Mouse (Mus musculus) brown adipose tissue, adult 24 weeks (tissue): Measurements from ENCODE around the gene Gal. TPM values are rescaled to one million over a fixed set of nuclear protein-coding genes. Genes with fewer than 3 reads are reported as not detected.

Experiments
- H3K27ac ChIP-seq: fragments of 200-500 bp; replicated peaks from 2 replicates; pipeline ENCODE4 v1.5.1; 2012; ENCODE audit warnings: low read depth, mild to moderate bottlenecking, low read length
- H3K4me1 ChIP-seq: fragments of 200-500 bp; 2 replicates; pipeline ENCODE4 v1.6.1; 2012; ENCODE audit warnings: low read length, mixed read lengths; ENCODE audit not compliant: control insufficient read depth, insufficient read depth, insufficient read length
- H3K4me3 ChIP-seq: fragments of 200-500 bp; 2 replicates; pipeline ENCODE4 v1.5.1; 2012; ENCODE audit warnings: low read depth, mild to moderate bottlenecking, low read length, moderate library complexity; ENCODE audit not compliant: insufficient read depth
- polyA plus RNA-seq: library from polyadenylated mRNA; stranded (reverse); fragments of >200 nt; gene quantifications from 2 replicates; pipeline ENCODE4 v1.2.4, GENCODE M21; 2012; ENCODE audit not compliant: missing spikeins, insufficient read depth, insufficient read length

The Gal gene
- polyA plus RNA-seq, 1 experiment: not detected

DNA sequence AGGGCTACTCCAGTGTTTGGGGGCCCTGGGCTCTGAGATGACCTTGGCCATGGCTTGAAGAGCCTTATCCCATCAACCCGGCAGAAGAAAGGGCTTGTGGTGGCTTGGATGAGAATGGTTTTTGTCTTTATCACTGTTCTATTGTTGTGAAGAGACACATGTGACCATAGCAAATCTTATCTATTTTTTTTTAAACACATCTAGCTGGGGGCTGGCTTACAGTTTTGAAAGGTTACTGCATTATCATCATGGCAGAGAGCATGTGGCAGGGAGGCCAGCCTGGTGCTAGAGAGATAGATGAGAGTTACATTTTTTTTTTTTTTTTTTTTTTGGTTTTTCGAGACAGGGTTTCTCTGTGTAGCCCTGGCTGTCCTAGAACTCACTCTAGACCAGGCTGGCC, 17.6 kb upstream of the Gal start:
- H3K4me1 ChIP-seq: no peaks in the 10 kb centered on the region
- H3K4me3 ChIP-seq: no peak overlapping the region
- H3K27ac ChIP-seq: no peak overlapping the region

DNA sequence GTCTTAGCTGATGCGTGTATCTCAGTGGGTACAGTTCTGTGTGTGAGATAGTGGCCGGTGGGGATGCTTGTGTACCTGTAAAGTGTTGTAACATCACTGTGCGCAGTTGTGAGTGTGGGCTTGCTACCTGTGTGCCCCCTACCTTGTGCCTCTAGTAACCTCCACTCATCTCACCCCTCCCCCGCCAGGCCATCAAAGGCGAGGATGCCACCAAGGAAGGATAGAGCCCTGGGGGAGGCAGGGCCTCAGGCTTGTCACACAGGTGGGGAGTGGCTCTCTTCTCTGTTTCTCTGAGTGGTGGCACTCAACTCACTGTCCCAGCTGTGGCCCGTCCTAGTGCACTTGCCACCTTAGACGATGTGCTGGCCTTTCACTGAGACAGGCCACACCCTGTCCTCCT, 16.7 kb upstream of the Gal start:
- Histone ChIP-seq H3K27ac (no peak overlapping the region), H3K4me1 (no peaks in the 10 kb centered on the region), H3K4me3 (no peak overlapping the region)

DNA sequence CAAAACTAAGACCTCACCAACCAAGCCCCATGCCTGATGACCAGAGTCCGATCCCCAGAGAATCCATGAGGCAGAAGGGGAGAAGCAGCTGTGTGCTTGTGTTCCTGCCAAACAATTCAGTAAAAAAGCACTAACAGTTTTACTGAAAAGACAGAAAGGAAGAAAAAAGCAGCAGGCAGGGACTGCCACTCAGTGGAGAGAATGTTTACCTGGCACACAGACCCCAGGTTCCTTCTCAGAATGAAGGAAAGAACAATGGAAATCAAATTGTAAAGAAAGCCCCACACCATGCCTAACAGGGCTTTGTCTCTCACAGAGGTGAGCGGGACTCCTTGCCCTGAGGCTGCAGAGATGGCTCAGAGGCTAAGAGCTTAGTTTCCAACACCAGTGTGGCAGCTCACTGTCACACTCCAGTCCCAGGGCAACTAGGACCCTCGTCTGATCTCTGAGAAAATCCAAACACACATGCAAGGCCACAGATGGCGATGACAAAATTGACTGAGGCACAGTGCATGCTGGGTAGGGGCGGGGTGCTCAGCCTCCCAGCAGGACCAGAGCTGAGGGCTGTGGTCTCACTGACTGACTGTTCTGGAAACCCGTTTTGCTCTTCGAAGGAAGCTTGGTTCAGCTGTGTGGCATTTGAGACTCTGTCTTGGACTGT, 14.9 kb upstream of the Gal start:
- Histone ChIP-seq H3K27ac (no peak overlapping the region), H3K4me1 (no peaks in the 10 kb centered on the region), H3K4me3 (no peak overlapping the region)

DNA sequence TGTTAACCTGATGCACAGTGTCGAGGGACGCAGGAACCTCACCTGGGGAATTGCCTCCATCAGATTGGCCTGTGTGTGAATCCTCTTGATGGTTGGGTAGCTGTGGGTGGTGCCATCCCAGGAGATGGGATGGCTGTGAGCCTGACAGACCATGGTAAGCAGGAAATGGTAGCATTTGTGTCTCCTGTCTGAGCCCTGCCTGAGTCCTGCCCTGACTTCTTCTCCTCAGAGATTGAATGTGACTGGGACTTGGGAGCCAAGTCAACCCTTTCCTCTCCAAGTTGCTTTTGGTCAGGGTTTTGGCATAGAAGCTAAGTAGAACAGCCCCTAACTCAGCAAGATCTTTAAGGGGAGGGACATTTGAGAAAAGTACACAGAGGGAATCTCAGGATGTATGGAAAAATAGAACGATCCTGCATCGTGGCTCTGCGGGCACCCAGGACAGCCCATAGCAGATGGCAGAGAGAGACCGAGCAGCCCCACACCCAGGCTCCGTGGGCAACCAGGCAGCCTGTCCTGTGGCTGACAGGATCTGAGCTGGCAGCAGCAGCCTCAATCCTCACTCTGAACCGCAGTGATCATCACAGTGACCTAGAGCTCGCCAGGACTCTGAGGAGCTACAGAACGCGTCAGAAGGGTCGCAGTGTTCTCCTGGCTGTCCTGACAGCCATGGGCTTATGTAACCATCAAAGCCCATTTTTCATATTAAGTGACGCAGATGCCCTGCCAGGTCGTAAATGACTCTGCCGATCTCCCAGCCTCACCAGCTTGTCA, 13.9 kb upstream of the Gal start:
- Histone ChIP-seq H3K27ac (no peak overlapping the region), H3K4me1 (no peaks in the 10 kb centered on the region), H3K4me3 (no peak overlapping the region)

DNA sequence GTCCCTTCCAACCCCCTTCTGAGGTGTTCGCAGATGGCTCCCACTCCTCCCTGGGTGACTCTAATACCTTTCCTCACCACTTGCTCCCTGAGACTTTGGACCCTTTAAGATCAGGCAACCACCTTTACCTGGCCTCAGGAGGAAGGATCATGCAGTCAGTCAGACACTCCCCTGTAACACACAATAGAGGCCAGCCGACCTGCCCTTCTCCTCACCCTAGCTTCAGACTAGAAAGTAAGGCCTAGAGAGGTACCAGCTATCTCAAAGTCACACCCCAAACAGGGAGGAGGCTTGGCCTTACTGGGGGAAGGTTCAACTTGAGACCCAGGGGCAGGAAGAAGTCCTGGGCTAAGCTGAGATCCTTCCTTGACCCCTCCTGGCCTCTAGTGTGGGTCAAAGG, 9.9 kb upstream of the Gal start:
- no peak overlapping the region for H3K4me3 ChIP-seq
- no peak overlapping the region for H3K27ac ChIP-seq
- no peaks in the 10 kb centered on the region for H3K4me1 ChIP-seq

DNA sequence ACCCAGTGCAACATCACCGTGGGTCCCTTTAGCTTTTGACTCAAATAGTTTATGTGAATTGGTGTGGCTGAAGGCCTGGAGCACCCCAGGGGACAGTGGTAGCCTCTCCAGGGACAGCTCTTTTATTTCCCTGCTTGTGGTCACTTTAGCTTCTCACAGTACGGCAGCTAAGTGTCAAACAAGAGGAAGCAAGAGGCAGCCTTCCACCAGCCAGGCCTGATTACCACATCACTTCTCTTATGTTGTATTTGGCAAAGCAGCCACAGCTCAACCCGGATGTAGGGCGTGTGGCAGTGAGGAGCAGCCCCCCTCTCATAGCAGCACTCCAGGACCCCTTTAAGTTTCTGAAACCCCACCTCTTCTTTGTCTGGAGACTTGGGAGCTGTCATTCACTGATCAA, 8.6 kb upstream of the Gal start:
- Histone ChIP-seq H3K4me1 (no peaks in the 10 kb centered on the region), H3K4me3 (no peak overlapping the region), H3K27ac (no peak overlapping the region)

DNA sequence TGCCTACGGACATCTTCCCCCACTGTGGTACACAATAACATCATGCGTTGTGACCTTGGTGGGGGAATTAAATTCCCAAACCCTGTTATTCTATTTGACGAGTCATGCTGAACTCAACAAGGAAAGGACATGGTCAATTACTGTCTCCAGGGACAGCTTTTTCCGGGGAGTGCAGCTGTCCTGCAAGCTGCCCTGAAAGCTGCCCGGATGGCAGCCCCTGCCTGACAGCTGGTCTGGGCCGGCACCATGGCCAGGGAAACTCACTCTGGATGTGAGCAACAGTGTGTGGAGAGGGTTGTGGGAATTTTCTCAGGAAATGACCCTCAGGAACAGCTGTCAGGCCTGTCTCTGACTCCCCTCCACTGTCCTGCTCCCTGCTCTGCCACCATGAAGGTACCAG, 8.1 kb upstream of the Gal start:
- no peak overlapping the region for H3K4me3 ChIP-seq
- no peaks in the 10 kb centered on the region for H3K4me1 ChIP-seq
- no peak overlapping the region for H3K27ac ChIP-seq

DNA sequence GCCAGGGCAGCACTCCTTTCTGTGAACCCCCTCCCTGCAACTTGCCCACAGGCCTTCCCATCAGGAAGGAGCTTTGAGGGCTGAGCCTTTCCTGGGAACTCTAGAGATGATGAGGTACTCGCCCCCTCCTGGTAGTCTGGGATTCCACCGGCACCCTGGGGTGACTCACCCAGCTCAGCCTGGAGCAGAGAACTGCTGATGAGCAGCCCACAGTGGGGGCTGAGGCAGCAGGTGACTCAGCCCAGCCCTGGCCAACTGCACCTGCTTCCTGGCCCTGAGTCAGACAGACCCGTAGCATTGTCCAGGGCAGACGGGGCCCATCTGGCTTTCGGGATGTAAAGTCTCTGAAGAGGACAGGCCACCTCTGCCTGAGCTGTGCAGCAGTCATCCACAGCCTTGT, 4.9 kb upstream of the Gal start:
- H3K27ac ChIP-seq: no peak overlapping the region
- H3K4me1 ChIP-seq: no peaks in the 10 kb centered on the region
- no peak overlapping the region for H3K4me3 ChIP-seq

DNA sequence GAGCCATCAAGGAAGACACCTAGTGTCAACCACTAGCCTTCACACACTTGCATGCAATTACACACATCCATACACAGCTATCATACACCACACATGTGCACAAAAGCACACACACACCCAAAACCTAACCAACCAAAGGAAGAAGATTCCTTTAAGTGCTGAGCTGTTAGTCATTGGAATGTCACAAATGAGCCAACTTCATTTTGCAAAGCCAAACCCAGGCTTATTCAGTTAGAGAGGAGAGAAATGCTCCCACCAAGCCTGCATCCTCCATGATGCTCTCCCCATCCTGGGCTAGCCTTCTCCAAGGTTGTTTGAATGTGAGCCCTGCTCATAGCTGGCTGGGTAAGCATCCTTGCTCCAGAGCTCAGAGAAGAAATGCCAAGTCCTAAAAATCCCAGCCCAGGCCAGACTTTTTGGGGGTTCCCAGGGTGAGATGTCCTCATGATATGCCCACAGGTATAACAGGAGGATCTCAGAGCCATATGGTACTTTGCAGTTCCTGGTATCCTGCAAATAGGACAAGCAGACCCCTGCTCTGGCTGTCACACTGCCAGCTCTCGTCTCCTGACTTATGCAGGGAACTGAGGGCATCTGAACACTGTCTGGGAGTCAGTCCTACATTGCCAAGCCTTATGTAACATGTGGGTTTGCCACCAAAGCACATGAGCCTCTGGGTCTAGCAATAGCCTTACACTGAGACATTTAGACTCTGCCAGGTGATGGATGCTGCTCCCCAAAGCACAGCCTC, 8.6 kb downstream of the Gal start:
- Histone ChIP-seq H3K27ac (no peak overlapping the region), H3K4me3 (no peak overlapping the region), H3K4me1 (no peaks in the 10 kb centered on the region)

DNA sequence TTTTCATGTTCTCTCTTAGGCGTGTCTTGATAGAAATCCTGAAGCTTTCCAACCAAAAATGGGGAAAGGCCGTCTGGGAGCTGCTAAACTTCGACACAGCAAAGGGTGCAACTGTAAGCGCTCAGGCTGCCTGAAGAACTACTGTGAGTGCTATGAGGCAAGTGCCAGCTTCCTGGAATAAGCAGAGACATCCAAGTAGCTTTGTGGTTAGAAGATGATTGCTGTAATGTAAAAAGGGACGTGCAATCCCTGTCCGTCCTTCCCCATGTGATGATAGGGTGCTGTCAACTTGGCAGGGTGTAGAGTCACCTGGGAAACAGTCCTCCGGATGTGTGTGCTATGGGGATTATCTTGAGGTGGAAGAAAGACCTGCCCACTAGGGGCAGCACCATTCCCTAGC, 10.3 kb downstream of the Gal start:
- Histone ChIP-seq H3K27ac (no peak overlapping the region), H3K4me3 (no peak overlapping the region), H3K4me1 (no peaks in the 10 kb centered on the region)

DNA sequence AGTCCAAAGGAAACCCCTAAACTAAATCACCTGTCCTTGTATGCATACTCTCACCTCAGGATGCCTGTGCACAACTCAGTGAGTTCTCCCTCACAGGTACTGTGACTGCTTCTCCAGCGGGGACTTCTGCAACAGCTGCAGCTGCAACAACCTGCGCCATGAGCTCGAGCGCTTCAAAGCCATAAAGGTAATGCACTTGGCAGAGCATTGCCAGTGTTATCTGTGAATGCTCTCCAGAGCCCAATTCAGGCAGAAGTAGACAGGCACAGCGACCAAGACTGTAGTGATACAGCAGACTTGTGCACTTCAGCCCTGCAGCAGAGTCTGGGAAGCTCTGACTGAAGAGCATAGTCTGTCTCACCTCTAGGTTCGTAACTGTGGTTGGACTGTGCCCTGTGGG, 12.0 kb downstream of the Gal start:
- no peak overlapping the region for H3K27ac ChIP-seq
- H3K4me1 ChIP-seq: no peaks in the 10 kb centered on the region
- H3K4me3 ChIP-seq: no peak overlapping the region

DNA sequence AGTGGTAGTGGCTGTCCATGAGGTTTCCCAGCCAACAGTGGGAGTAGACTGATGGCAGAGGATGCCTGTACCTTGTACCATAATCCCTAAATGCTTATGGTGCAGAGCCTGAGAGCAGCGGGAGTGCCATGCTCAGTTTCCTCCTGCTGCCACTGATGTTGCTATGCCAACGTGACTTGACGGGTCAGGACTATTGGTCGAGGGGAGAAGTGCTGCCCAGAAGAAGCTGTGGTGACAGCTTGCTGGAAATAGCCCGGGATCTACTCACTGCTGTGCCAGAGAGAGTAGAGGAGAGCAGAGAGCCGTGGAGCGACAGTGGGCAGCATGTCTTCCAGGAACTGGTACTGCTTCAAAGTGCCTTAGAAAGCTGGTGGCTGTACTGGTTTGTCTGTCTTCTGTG, 12.4 kb downstream of the Gal start:
- Histone ChIP-seq H3K4me1 (no peaks in the 10 kb centered on the region), H3K27ac (no peak overlapping the region)

DNA sequence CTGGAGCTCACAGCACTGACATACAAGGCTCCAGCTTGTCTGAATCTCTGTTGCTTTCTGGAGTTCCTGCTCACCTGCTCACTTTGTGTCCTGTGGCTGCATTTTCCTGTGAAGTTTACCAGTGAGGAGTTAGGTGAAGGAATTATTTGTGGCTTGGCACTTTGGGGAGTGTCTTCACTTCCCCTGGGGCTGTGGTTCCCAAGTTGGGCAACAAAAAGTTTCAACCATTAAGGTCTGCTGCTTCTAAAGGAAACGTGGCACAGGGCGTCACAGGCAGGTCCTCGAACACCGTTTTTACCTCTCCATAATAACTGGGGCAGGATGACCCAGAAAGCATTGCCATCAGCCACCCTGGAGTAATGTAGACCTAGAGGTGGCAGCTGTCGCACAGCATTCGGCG, 12.8 kb downstream of the Gal start:
- no peak overlapping the region for H3K4me3 ChIP-seq
- H3K27ac ChIP-seq: no peak overlapping the region
- no peaks in the 10 kb centered on the region for H3K4me1 ChIP-seq

More for the DNA sequence above, 12.4 kb downstream of the Gal start:
- no peak overlapping the region for H3K4me3 ChIP-seq

DNA sequence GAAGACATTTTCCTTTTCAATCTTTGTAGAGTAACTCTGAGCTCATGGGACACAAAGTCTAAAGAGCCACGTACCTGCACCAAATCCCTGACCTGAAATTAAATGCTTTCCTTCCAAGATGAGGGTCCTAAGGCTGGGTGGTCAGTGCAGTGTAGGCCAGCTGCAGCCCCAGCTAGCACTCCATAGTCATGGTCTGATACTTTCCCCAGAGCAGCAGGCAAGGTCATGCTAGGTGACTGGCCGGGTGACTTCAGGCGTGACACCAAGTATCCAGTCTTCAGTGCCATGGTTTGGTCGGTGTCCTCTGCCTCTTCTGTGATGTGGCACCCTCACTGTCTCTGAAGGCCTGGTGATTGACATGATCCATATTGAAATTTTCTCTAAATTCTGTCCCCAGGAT, 14.3 kb downstream of the Gal start:
- H3K4me1 ChIP-seq: no peaks in the 10 kb centered on the region
- no peak overlapping the region for H3K4me3 ChIP-seq
- no peak overlapping the region for H3K27ac ChIP-seq

DNA sequence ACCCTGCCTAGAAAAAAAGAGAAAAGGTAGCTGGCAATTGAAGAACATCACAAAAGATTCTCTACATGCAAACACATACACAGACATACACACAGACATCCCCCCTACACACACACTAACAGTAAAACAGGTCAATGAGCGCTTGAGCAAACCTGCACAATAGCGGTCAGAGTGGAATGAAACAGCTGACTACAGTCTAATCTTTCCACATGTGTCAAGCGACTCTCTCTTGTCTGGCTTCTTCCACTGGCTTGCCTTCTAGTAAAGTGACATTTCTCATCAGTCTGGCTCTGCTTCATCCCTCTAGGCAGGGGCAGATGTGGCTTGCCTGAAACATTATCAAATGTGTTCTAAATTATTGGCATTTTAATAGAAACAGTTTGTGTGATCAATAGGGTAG, 20.1 kb downstream of the Gal start:
- Histone ChIP-seq H3K4me3 (no peak overlapping the region), H3K4me1 (no peaks in the 10 kb centered on the region), H3K27ac (no peak overlapping the region)

DNA sequence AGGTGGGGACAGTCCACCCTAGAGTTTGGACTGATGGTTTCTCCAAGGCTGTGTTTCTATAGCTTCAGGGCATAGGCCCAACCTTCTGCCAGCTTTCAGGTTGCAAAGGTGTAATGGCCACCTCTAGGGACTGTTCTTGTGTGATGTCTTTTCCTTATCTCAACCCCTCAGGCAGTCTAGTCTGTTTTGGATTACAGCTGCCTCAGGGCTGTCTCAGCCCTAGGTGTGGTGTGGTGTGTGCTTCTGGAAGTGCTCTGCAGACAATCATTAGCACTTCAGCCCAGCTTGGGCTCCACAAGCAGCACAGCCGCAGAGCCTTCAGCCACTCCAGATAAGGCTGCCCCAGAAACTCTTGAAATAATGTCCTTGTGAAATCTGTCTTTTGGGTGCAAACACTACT, 22.0 kb downstream of the Gal start:
- Histone ChIP-seq H3K4me3 (no peak overlapping the region), H3K4me1 (no peaks in the 10 kb centered on the region), H3K27ac (no peak overlapping the region)
